Mouse (Mus musculus) neural tube, embryonic 11.5 days (tissue): ENCODE measurements around the gene Sppl3. TPM values are rescaled to one million over a fixed set of nuclear protein-coding genes. Genes with fewer than 3 reads are reported as not detected.

Experiments
- ATAC-seq: fragments of 200-750 bp; cut with Nextera tagmentation; 2 replicates; pipeline ENCODE4 v1.8.0; 2017; ENCODE audit warnings: moderate number of reproducible peaks, mild to moderate bottlenecking, moderate TSS enrichment, moderate library complexity; ENCODE audit not compliant: insufficient read depth, low FRiP score, low TSS enrichment
- DNase-seq: peaks from one replicate; pipeline ENCODE4 v3.0.0-alpha.2; 2015; ENCODE audit warnings: low spot score
- H3K27ac ChIP-seq: fragments of 300-500 bp; sonication (generic); 2 replicates; pipeline ENCODE4 v1.5.1; 2014; ENCODE audit warnings: low read depth, mild to moderate bottlenecking, low read length
- H3K27me3 ChIP-seq: fragments of 300-500 bp; sonication (generic); 2 replicates; pipeline ENCODE4 v1.6.1; 2014; ENCODE audit warnings: mild to moderate bottlenecking, low read length, mixed read lengths; ENCODE audit not compliant: control insufficient read depth, insufficient read depth
- H3K36me3 ChIP-seq: fragments of 300-500 bp; sonication (generic); 2 replicates; pipeline ENCODE4 v1.6.1; 2014; ENCODE audit warnings: mild to moderate bottlenecking, low read length, moderate library complexity, mixed read lengths; ENCODE audit not compliant: control insufficient read depth, insufficient read depth
- H3K4me1 ChIP-seq: fragments of 300-500 bp; sonication (generic); 2 replicates; pipeline ENCODE4 v1.6.1; 2014; ENCODE audit warnings: low read length, mixed read lengths; ENCODE audit not compliant: control insufficient read depth, insufficient read depth
- H3K4me2 ChIP-seq: fragments of 300-500 bp; sonication (generic); 2 replicates; pipeline ENCODE4 v1.6.1; 2014; ENCODE audit warnings: low read depth, mild to moderate bottlenecking, moderate library complexity
- H3K4me3 ChIP-seq: fragments of 300-500 bp; sonication (generic); 2 replicates; pipeline ENCODE4 v1.5.1; 2014; ENCODE audit warnings: low read depth, low read length
- H3K9ac ChIP-seq: fragments of 300-500 bp; sonication (generic); 2 replicates; pipeline ENCODE4 v1.6.1; 2014; ENCODE audit warnings: mild to moderate bottlenecking, low read length
- H3K9me3 ChIP-seq: fragments of 300-500 bp; sonication (generic); 2 replicates; pipeline ENCODE4 v1.6.1; 2016; ENCODE audit warnings: low read length; ENCODE audit not compliant: control insufficient read depth
- WGBS: fragments of 180-500 bp; shearing (Covaris S2); extraction: QIAGEN DNeasy Blood & Tissue Kit; methylation state at CpG from one replicate; pipeline ENCODE4 v1.1.7; 2014; 5-methylcytosine and 5-hydroxymethylcytosine counted together
- polyA plus RNA-seq: library from polyadenylated mRNA; unstranded; fragments of >200 nt; fragmentation: Nextera tagmentation; extraction: Ambion mirVana; gene quantifications from 2 replicates; pipeline ENCODE4 v1.2.1, GENCODE M21; 2014

The Sppl3 gene
- polyA plus RNA-seq: 43.6 and 45.1 TPM in 2 replicates

GRCm38 (mm10) chr5:115010577-115011216 is at the start of gene Sppl3:
TSS of gene Sppl3 (plus strand) at chr5:115011137.
- DNase-seq: peak; percentile 97
- 2% methylated on average over 37 of the region's 65 CpGs for WGBS
- Histone ChIP-seq H3K9me3 (no peaks in the 10 kb centered on the region), H3K4me2 (peak within 1 kb of the TSS; percentile 91), H3K27ac (peak within 1 kb of the TSS; percentile 90), H3K36me3 (no peaks in the 10 kb centered on the region), H3K4me1 (peaks cover 12% of the 10 kb centered on the region), H3K9ac (peak within 1 kb of the TSS; percentile 95), H3K27me3 (no peaks in the 10 kb centered on the region), H3K4me3 (peak within 1 kb of the TSS; percentile 93)
- ATAC-seq: peak; percentile 93

GRCm38 (mm10) chr5:114961590-114962360 is 49.2 kb upstream of the Sppl3 start:
- Histone ChIP-seq H3K27ac (no peak overlapping the region), H3K27me3 (no peaks in the 10 kb centered on the region), H3K4me3 (no peak overlapping the region), H3K9me3 (no peaks in the 10 kb centered on the region), H3K4me1 (no peaks in the 10 kb centered on the region), H3K36me3 (no peaks in the 10 kb centered on the region), H3K9ac (peak overlapping the region; percentile 10; the same call in 1 of the 2 replicates), H3K4me2 (no peak overlapping the region)
- ATAC-seq (no peak), DNase-seq (peak; percentile 41)
- 47% methylated on average over 4 of the region's 4 CpGs for WGBS

GRCm38 (mm10) chr5:114964315-114964966 is 46.5 kb upstream of the Sppl3 start:
- H3K4me3 ChIP-seq: no peak overlapping the region
- 64% methylated on average over 7 of the region's 7 CpGs for WGBS

GRCm38 (mm10) chr5:114964967-114965898 is 45.7 kb upstream of the Sppl3 start:
- H3K27me3 ChIP-seq: no peaks in the 10 kb centered on the region; the same call in 1 of the 2 replicates
- H3K4me3 ChIP-seq: no peak overlapping the region
- no peak overlapping the region for H3K27ac ChIP-seq
- H3K4me2 ChIP-seq: no peak overlapping the region
- peaks cover 6% of the 10 kb centered on the region; the same call in 1 of the 2 replicates for H3K4me1 ChIP-seq
- 73% methylated on average over 17 of the region's 17 CpGs for WGBS
- no peaks in the 10 kb centered on the region for H3K36me3 ChIP-seq
- DNase-seq (no peak), ATAC-seq (no peak)
- no peaks in the 10 kb centered on the region for H3K9me3 ChIP-seq
- H3K9ac ChIP-seq: no peak overlapping the region

More at GRCm38 (mm10) chr5:114964315-114964966, 46.5 kb upstream of the Sppl3 start:
- Histone ChIP-seq H3K9me3 (no peaks in the 10 kb centered on the region), H3K9ac (no peak overlapping the region), H3K4me2 (no peak overlapping the region), H3K4me1 (peaks cover 6% of the 10 kb centered on the region; the same call in 1 of the 2 replicates), H3K36me3 (no peaks in the 10 kb centered on the region), H3K27ac (no peak overlapping the region), H3K27me3 (no peaks in the 10 kb centered on the region; the same call in 1 of the 2 replicates)
- DNase-seq (no peak), ATAC-seq (no peak)

- no peaks in the 10 kb centered on the region for H3K36me3 ChIP-seq
- no peak overlapping the region for H3K27ac ChIP-seq
- ATAC-seq (no peak), DNase-seq (no peak)
- no peak overlapping the region for H3K4me2 ChIP-seq
- WGBS: 37% methylated on average over 14 of the region's 14 CpGs
- H3K4me3 ChIP-seq: no peak overlapping the region
- H3K9ac ChIP-seq: no peak overlapping the region
- H3K9me3 ChIP-seq: no peaks in the 10 kb centered on the region
- peaks cover 6% of the 10 kb centered on the region; the same call in 1 of the 2 replicates for H3K4me1 ChIP-seq
- H3K27me3 ChIP-seq: no peaks in the 10 kb centered on the region; the same call in 1 of the 2 replicates
These were observed 43.2 kb upstream of the Sppl3 start for GRCm38 (mm10) chr5:114967523-114968268.

- WGBS: 9% methylated on average over 7 of the region's 7 CpGs
- ATAC-seq: no peak
- Histone ChIP-seq H3K4me1 (peaks cover 6% of the 10 kb centered on the region; the same call in 1 of the 2 replicates), H3K4me2 (no peak overlapping the region), H3K9ac (no peak overlapping the region; the same call in 1 of the 2 replicates), H3K27me3 (no peaks in the 10 kb centered on the region; the same call in 1 of the 2 replicates), H3K4me3 (no peak overlapping the region), H3K27ac (no peak overlapping the region), H3K36me3 (no peaks in the 10 kb centered on the region), H3K9me3 (no peaks in the 10 kb centered on the region)
- DNase-seq: no peak
These were observed 42.3 kb upstream of the Sppl3 start for GRCm38 (mm10) chr5:114968651-114969050.

GRCm38 (mm10) chr5:114969064-114969463 is 41.9 kb upstream of the Sppl3 start:
- ATAC-seq (no peak), DNase-seq (no peak)
- 15% methylated on average over 4 of the region's 4 CpGs for WGBS
- Histone ChIP-seq H3K9me3 (no peaks in the 10 kb centered on the region), H3K27ac (no peak overlapping the region), H3K27me3 (no peaks in the 10 kb centered on the region; the same call in 1 of the 2 replicates), H3K4me3 (no peak overlapping the region), H3K4me2 (no peak overlapping the region), H3K36me3 (no peaks in the 10 kb centered on the region), H3K9ac (no peak overlapping the region; the same call in 1 of the 2 replicates), H3K4me1 (peaks cover 6% of the 10 kb centered on the region; the same call in 1 of the 2 replicates)
